Mouse (Mus musculus): ENCODE measurements around the gene Mbd5.
A peak's percentile ranks its signal among the peaks of the same experiment; 100 is the strongest.
"Not testable (repeated sequence)": the region's sequence is repeated elsewhere in the genome, so short reads cannot be mapped to it uniquely, and the experiment has no call there.

Mbd5 gene

GRCm38 (mm10) chr2:49169766-49170165 is 220.5 kb downstream of the Mbd5 start:
- DNase-seq (ENCODE audit: low spot score) = no peak

GRCm38 (mm10) chr2:49177015-49177414 is 227.7 kb downstream of the Mbd5 start:
- DNase-seq (ENCODE audit: low spot score) = no peak

GRCm38 (mm10) chr2:49190984-49191383 is 241.7 kb downstream of the Mbd5 start:
- no peak for DNase-seq (ENCODE audit: low spot score)

DNA sequence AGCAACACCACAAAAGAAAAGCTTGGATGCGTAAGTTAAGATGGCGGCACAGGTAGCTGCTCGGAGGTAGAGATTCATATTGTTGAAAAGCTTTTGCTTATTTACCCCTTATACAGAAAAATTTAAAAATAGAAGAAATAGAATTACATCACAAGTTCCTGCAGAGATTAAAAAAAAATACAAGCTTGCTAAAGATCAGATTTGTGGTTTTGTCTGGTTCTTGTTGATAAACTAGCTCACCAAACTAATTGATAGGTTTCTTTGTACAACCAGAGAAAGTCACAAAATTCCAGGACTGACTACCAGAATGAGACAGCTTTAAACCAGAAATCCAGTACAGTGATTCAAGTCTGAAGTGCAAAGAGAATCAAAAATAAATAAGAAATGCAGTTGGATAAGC is 242.4 kb downstream of the Mbd5 start:
- DNase-seq (ENCODE audit: low spot score) = no peak

GRCm38 (mm10) chr2:49204081-49204480 is 254.8 kb downstream of the Mbd5 start:
- no peak for DNase-seq (ENCODE audit: low spot score)

GRCm38 (mm10) chr2:49205692-49206091 is 256.4 kb downstream of the Mbd5 start:
- not testable (repeated sequence) for DNase-seq (ENCODE audit: low spot score)

DNA sequence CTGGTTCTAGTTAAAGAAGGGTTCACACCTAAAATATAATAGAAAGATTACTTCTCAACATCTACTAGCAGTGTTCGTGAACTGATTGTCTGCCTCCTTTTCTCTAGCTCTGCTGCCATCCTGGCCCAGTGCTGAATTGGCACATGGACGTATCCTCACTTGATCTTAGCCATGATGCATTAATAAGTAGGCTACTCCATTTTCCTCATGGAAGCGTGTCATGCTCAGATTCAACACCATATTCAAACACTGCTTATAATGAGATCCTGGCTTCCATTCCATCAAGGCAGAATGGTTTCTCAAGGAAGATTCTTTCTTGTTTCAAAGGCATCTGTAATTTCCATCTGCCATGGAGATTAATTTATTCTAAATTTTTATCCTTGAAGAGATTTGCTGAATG is 260.0 kb downstream of the Mbd5 start:
- no peak for DNase-seq (ENCODE audit: low spot score)

DNA sequence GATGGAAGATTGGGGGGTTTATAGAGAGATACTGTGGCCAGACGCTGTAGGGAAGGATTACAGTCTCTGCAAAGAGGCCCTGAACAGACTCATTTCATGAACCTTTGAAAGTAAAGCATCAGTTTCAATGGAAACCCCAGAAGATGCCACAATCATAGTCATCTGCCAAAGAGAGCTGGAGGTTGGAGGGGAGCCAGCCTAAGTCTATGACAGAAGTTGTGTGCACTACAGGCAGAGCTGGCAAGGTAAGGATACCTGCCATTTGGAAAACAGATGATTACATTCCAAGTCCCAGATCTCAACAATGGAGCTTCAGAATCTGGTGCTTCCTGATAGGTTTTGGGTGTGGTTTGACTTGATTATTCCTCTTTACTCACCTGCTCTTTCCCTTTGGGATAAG is 261.1 kb downstream of the Mbd5 start:
- DNase-seq (ENCODE audit: low spot score) = no peak

DNA sequence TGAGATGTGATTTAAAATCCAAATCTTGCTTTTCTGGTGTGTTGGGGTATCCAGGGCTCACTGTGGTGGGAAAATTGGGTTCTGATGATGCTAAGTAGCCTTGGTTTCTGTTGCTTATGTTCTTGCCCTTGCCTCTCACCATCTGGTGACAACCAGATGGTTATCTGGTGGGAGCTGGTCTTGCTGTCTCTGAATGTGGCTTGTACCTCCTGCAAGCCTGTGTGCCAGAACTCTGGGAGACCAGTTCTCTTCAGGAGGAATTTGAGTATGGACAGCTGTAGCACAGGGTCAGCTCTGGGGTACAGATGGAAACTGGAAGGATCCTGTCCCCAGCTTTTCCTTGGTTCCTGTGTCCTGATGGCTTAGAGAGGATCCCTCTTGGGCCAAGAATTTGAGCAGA is 280.4 kb downstream of the Mbd5 start:
- no peak for DNase-seq (ENCODE audit: low spot score)

GRCm38 (mm10) chr2:49234064-49234463 is 284.8 kb downstream of the Mbd5 start:
- DNase-seq (ENCODE audit: low spot score) = no peak

GRCm38 (mm10) chr2:49241715-49242114 is 292.4 kb downstream of the Mbd5 start:
- no peak for DNase-seq (ENCODE audit: low spot score)

DNA sequence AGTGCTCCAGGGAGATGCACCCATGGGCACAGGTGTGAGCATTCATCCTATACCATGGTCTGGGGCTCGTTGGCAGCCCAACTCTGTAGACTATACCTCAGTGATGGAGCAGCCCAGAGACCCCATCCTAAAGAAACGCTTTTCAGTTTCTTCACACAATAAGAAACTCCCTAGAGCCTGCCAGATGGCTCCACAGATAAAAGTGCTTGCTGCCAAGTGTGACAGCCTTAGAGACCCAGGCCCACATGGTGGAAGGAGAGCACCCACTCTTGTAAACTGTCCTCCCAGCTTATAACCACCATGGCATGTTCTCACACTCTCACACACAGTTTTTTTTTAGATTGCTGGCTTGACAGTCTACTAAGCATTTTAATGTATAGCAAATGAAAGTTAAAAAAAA is 314.8 kb downstream of the Mbd5 start:
- DNase-seq (ENCODE audit: low spot score) = no peak

DNA sequence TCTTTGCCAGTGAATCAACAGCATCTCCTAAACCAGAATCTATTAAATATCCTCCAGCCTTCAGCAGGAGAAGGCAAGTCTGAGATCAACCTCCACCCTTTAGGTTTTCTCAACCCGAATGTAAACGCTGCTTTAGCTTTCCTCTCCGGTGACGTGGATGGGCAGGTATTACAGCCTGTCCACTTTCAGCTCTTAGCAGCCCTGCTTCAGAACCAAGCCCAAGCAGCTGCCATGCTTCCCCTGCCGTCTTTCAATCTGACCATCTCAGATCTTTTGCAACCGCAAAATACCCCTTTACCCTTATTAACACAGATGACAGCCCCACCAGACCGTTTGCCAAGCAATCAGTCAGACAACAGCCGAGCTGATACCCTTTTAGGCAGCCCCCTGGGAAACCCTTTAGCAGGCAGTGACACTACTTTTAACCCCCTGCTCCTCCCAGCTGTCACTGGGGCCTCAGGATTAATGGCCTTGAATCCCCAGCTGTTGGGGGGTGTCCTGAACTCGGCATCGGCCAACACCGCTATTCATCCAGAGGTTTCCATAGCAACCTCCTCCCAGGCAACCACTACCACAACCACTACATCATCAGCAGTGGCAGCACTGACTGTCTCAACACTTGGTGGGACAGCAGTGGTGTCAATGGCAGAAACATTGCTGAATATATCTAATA is 323.1 kb downstream of the Mbd5 start:
- DNase-seq (ENCODE audit: low spot score) = no peak

DNA sequence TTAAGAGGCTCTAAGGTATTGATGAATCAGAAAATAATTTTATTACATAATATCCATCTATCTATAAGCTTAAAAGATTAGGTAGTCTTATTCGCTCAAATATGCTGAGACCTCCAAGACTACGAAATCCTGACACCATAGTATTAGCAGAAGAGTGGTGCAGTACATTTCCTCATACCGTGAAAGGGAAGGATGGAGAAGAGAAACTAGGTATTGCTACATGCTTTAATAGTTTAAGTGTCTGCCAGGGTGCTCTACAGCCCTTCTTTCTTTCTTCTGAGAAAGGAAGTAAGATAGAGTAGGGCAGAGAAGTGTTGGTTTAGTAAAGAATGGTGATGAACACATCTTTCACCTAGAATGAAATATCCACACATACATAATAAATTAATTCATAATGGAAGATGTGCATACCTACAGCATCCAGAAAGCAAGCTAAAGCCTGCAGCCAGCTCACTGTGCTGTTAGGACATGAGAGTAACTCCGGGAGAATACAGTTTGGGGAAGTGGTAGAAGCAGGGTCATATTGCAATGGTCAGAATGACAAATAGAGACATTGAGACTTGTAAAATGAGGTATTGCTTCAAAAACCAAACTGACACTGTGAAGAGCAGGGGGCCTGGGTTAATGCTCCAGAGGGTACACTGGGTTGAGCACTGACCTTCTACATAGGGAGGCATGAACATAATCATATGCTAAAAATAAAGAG is 326.9 kb downstream of the Mbd5 start:
- DNase-seq (ENCODE audit: low spot score) = no peak

DNA sequence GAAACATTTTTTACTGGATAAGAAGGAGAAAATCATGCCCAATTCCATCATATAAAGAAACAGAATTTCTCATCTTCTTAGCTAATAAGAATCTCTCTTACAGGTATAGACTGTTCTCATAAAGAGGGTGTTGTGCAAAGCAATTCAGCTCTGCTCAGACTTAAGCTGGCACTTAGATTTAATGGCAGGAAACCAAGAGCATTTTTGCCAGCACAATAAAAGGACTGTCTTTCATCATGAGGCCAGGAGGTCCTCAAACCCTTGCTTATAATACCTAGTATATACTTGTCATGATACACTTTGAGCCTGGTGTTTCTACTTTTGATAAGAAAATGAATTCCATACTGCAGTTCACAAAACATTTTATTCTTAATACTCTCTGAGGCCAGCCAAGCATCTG is 331.2 kb downstream of the Mbd5 start:
- DNase-seq (ENCODE audit: low spot score) = no peak

DNA sequence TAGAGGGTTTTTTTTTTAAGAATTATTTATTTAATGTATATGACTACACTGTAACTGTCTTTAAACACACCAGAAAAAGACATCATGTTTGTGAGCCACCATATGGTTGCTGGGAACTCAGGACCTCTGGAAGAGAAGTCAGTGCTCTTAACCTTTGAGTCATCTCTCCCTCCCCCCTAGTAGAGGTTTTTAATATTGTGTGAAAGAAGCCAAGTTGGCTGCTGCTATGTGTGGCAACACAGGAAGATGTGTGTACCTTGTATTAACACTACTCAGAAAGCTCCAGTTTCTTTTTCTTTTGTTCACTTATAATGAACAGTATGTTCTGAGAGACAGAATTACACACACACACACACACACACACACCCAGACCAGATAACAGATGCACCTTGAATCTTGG is 334.3 kb downstream of the Mbd5 start:
- no peak for DNase-seq (ENCODE audit: low spot score)

GRCm38 (mm10) chr2:49286965-49287364 is 337.7 kb downstream of the Mbd5 start:
- no peak for DNase-seq (ENCODE audit: low spot score)

DNA sequence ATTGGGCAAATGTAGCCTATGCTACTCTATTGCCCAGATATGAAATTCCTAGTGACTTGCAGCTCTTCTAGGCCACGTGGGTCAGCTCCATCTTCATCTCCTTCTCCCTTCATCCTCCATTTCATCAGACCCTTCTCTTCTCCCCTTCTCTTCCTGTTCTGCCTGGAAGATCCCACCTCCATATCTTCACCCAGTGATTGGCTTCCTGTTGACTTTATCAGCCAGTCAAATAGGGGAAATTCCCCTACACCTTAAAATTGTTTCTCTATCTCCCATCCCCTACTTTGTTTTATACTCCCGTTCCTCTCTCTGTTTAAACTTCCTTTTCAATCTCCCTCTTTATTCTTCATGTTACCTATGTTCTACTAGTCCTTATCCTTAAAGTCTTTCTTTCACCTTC is 342.4 kb downstream of the Mbd5 start:
- no peak for DNase-seq (ENCODE audit: low spot score)

DNA sequence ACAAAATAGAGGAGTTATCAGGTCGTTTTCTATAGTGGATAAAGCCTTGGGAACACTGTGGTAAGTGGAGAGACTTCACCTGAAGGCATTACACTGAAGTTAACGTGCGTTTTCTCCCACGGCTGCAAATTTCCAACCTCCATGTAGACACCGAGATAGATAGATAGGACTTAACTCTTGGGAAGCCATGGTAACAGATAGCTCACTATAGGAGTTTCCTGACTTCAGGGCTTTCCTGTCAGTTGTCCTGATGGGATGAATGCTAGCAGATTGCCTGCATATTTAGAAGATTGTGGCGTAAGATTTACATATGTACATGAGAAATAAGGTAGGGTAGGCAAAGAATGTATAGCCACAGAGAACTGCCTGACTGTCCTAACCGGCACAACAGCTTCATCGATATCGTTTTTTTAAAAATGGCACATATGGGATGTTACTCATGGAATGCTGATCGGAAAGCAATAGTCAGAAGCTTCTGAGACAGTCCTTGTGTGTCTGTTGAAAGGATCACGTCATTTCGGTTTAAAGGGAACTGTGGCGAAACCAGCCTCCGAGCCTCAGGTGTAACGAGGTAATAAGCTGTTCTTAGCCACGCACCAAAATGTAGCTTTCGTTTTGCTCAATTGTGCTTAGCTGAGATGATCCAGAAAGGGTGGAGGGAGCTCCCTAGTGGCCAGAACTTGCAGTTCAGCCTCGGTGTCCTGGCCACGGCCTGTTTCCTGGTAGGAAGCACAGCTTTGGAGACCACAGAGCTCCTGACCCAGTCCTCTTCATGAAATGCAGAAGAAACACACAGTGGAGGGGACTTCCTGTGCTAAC is 363.5 kb downstream of the Mbd5 start:
- DNase-seq (ENCODE audit: low spot score) = peak; percentile 79

DNA sequence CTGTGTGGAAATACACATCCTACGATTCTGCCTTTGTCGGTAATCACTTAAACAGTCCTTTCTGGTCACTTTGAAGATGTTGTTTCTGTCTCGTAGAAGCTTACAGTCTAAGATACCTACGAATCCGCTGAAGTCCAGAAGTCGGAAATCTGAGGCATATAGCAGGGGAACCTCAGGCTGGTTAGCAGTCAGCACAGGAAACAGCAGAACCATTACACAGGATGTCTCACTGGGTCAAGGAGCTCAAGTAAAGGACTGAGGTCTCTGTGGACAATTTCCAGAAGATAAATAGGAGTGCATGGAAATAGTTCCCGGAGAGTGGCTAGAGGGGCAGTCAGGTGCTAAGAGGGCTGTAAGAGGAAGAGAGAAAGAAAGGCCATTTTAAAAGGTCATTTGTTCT is 384.3 kb downstream of the Mbd5 start:
- no peak for DNase-seq (ENCODE audit: low spot score)

GRCm38 (mm10) chr2:49335267-49335666 is 386.0 kb downstream of the Mbd5 start:
- no peak for DNase-seq (ENCODE audit: low spot score)

GRCm38 (mm10) chr2:49344287-49344686 is 395.0 kb downstream of the Mbd5 start:
- DNase-seq (ENCODE audit: low spot score) = no peak

DNA sequence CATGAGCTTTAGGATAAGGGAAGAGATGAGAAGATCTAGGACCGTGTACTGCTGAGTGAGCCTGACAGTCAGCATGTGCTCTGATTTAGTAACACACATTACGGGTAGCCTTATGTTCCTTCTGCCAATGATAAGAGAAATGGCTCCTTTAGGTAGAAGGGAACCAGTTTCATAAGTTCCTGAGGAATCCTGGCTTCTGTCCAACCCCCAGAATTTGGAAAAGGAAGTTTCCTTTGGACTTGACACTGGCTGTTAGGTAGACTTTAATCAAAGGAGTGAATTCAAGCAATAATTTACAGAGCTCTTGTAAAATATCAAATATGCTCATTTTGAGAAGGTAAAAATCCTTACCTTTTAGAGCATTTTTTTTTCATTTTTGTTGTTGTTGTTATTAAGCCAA is 396.5 kb downstream of the Mbd5 start:
- no peak for DNase-seq (ENCODE audit: low spot score)

All from left cerebral cortex, adult 11 months (tissue).